In genomic region chr14:56775416-56775815, GRCm38 (mm10) we compare ENCODE assay signal across 9 mouse cellular contexts. TPM values are rescaled to one million over a fixed set of nuclear protein-coding genes. Genes with fewer than 3 reads are reported as not detected.
A peak's percentile ranks its signal among the peaks of the same experiment; 100 is the strongest.
DNase-seq lines count a peak whose midpoint lies in the region; ATAC-seq and TF ChIP-seq lines count a peak whose summit lies in the region.
"Had no signal": no experiment of that assay in that cellular context is flagged by ENCODE, and none has a peak within 500 bp of the region (broad histone marks: within the 10 kb centered on the region; RNA-seq: fewer than 3 reads in every experiment).

No protein-coding gene starts in this region.

- no peak for ATAC-seq in forebrain, embryonic 12.5 days (ENCODE audit: low FRiP score)
- ATAC-seq in limb, embryonic 13.5 days (ENCODE audit: low FRiP score, low read depth), result no peak
- ATAC-seq in stomach, embryonic 14.5 days (ENCODE audit: insufficient number of reproducible peaks, insufficient read depth, low FRiP score, low read depth), result no peak

- peak overlapping the region; percentile 77 for H3K4me2 ChIP-seq in forebrain, embryonic 12.5 days
- H3K4me2 ChIP-seq in limb, embryonic 13.5 days (replicated peaks), result peak overlapping the region; percentile 80
- H3K4me2 ChIP-seq in stomach, embryonic 14.5 days (replicated peaks; ENCODE audit: low read depth, low read length), result peak overlapping the region; percentile 37

- peak overlapping the region; percentile 87 for H3K4me3 ChIP-seq in left cerebral cortex, adult 2 months
- peak overlapping the region; percentile 28 for H3K4me3 ChIP-seq in forebrain, embryonic 12.5 days (replicated peaks)
- H3K4me3 ChIP-seq in limb, embryonic 13.5 days, result peak overlapping the region; percentile 23
- H3K4me3 ChIP-seq in stomach, embryonic 14.5 days (ENCODE audit: low read depth, low read length), result peak overlapping the region; percentile 98

- DNase-seq in left cerebral cortex, adult 2 months (ENCODE audit: extremely low spot score in 1 of 2, low spot score in 2 of 2), result no peak
- DNase-seq in left cerebral cortex, postnatal 36 days (ENCODE audit: low spot score in 2 of 2), result no peak
- no peak for DNase-seq in gastrocnemius, postnatal 10 days
- no peak for DNase-seq in thymus, postnatal 0 days (ENCODE audit: low spot score)
- DNase-seq: cerebellum, adult 2 months had no signal

- no peak for TF ChIP-seq CTCF in left cerebral cortex, adult 2 months (IDR thresholded peaks at IDR 0.05)

- H3K36me3 ChIP-seq in forebrain, embryonic 12.5 days (replicated peaks), result peaks cover 19% of the 10 kb centered on the region
- H3K36me3 ChIP-seq in limb, embryonic 13.5 days, result peaks cover 17% of the 10 kb centered on the region
- H3K36me3 ChIP-seq in stomach, embryonic 14.5 days (ENCODE audit: control insufficient read depth, insufficient read depth, low read length), result peaks cover 3% of the 10 kb centered on the region; the same call in 1 of the 2 replicates

- 83% methylated on average over 4 of the region's 4 CpGs for WGBS in forebrain, embryonic 12.5 days
- 65% methylated on average over 4 of the region's 4 CpGs for WGBS in limb, embryonic 13.5 days
- 74% methylated on average over 4 of the region's 4 CpGs for WGBS in stomach, embryonic 14.5 days

- H3K9ac ChIP-seq in forebrain, embryonic 12.5 days, result peak overlapping the region; percentile 38; the same call in 1 of the 2 replicates
- H3K9ac ChIP-seq in limb, embryonic 13.5 days, result no peak overlapping the region
- H3K9ac ChIP-seq in stomach, embryonic 14.5 days (replicated peaks; ENCODE audit: low read depth, low read length), result no peak overlapping the region

- H3K27ac ChIP-seq in left cerebral cortex, adult 2 months, result no peak overlapping the region
- H3K27ac ChIP-seq in forebrain, embryonic 12.5 days, result no peak overlapping the region
- H3K27ac ChIP-seq in limb, embryonic 13.5 days, result no peak overlapping the region
- no peak overlapping the region for H3K27ac ChIP-seq in stomach, embryonic 14.5 days (ENCODE audit: low read length)

- intact Hi-C loops in left cerebral cortex, adult 2 months (cut with DNase I), result loop anchor here (10.0 kb wide), 1 partner anchor 201 kb away; the partner anchor contains the start of genes Cenpj and Parp4
- intact Hi-C loops in left cerebral cortex, postnatal 36 days (cut with DNase I), result loop anchor here (5.0 kb wide), 1 partner anchor 37 kb away; the partner anchor contains the start of gene Zmym5

- peaks cover 25% of the 10 kb centered on the region for H3K4me1 ChIP-seq in forebrain, embryonic 12.5 days
- H3K4me1 ChIP-seq in limb, embryonic 13.5 days, result peaks cover 25% of the 10 kb centered on the region
- H3K4me1 ChIP-seq in stomach, embryonic 14.5 days (ENCODE audit: control insufficient read depth, insufficient read depth, low read length), result peaks cover 7% of the 10 kb centered on the region; the same call in 1 of the 2 replicates

- H3K27me3 ChIP-seq in forebrain, embryonic 12.5 days, result no peaks in the 10 kb centered on the region
- H3K27me3 ChIP-seq in limb, embryonic 13.5 days, result no peaks in the 10 kb centered on the region
- H3K27me3 ChIP-seq in stomach, embryonic 14.5 days (ENCODE audit: control insufficient read depth, insufficient read depth, low read length), result no peaks in the 10 kb centered on the region
- H3K27me3 ChIP-seq: megakaryocyte, embryonic 14.5 days had no signal

- no peaks in the 10 kb centered on the region for H3K9me3 ChIP-seq in forebrain, embryonic 12.5 days
- no peaks in the 10 kb centered on the region for H3K9me3 ChIP-seq in limb, embryonic 13.5 days
- H3K9me3 ChIP-seq in stomach, embryonic 14.5 days (ENCODE audit: control insufficient read depth, low read depth, low read length), result no peaks in the 10 kb centered on the region
- H3K9me3 ChIP-seq: megakaryocyte, embryonic 14.5 days had no signal

RNA-seq across cellular contexts. Expression of gene Pspc1, which starts 2.7 kb away (rescaled TPM):
- 10 to 100 TPM; 54.8 to 60.5 TPM for total RNA-seq in left cerebral cortex, adult 2 months (2021)
- 10 to 100 TPM; 56.8 to 58.1 TPM for total RNA-seq in left cerebral cortex, postnatal 36 days (2021)
- 53.5 and 65.1 TPM in 2 replicates for polyA plus RNA-seq in forebrain, embryonic 12.5 days (2016; fragmentation: Nextera tagmentation; extraction: Ambion mirVana)
- 34.3 and 37.8 TPM in 2 replicates for polyA plus RNA-seq in limb, embryonic 13.5 days (2015; fragmentation: Nextera tagmentation; extraction: Ambion mirVana)
- polyA plus RNA-seq in stomach, embryonic 14.5 days (2014; fragmentation: Nextera tagmentation; extraction: Ambion mirVana), result 35.7 and 36.8 TPM in 2 replicates
- 10 to 100 TPM; 15.6 to 17.8 TPM for total RNA-seq in gastrocnemius, postnatal 10 days (2021)
- polyA plus RNA-seq in thymus, postnatal 0 days (2015; fragmentation: Nextera tagmentation; extraction: Ambion mirVana), result 29.1 and 32.9 TPM in 2 replicates

RNA-seq across cellular contexts. Expression of gene Zmym5, which starts 36.1 kb away (rescaled TPM):
- 10 to 100 TPM; 29.3 to 30.4 TPM for total RNA-seq in left cerebral cortex, adult 2 months (2021)
- total RNA-seq in left cerebral cortex, postnatal 36 days (2021), result 10 to 100 TPM; 25.8 to 32.7 TPM
- 32.4 and 33.2 TPM in 2 replicates for polyA plus RNA-seq in forebrain, embryonic 12.5 days (2016; fragmentation: Nextera tagmentation; extraction: Ambion mirVana)
- polyA plus RNA-seq in limb, embryonic 13.5 days (2015; fragmentation: Nextera tagmentation; extraction: Ambion mirVana), result 31.5 and 34.2 TPM in 2 replicates
- 27.6 and 27.8 TPM in 2 replicates for polyA plus RNA-seq in stomach, embryonic 14.5 days (2014; fragmentation: Nextera tagmentation; extraction: Ambion mirVana)
- total RNA-seq in gastrocnemius, postnatal 10 days (2021), result 10 to 100 TPM; 18.9 to 24.3 TPM
- polyA plus RNA-seq in thymus, postnatal 0 days (2015; fragmentation: Nextera tagmentation; extraction: Ambion mirVana), result 16.4 and 19.6 TPM in 2 replicates

Comparison
In these comparisons a context has a peak if more than half of its experiments do, and no peak if none do; other contexts are left out.
1. H3K4me3 ChIP-seq: peak in every context shown above with its lines; median percentile 98 in stomach, embryonic 14.5 days; 87 in left cerebral cortex, adult 2 months; 28 in forebrain, embryonic 12.5 days; 23 in limb, embryonic 13.5 days.